Mouse (Mus musculus): ENCODE data around the gene Sult6b2. TPM values are rescaled to one million over a fixed set of nuclear protein-coding genes. Genes with fewer than 3 reads are reported as not detected.

Gene Sult6b2
- total and polyA plus RNA-seq, 2 experiments: not detected

GRCm38 (mm10) chr6:142758562-142758961 is 45.7 kb downstream of the Sult6b2 start:
- Histone ChIP-seq H3K79me2 (ENCODE audit: control insufficient read depth, insufficient read depth, low read length) (peaks cover 24% of the 10 kb centered on the region), H3K36me3 (ENCODE audit: control insufficient read depth, insufficient read depth, low read length) (peaks cover 15% of the 10 kb centered on the region), H3K4me3 (ENCODE audit: insufficient read depth, low read depth, low read length) (no peak overlapping the region), H3K27ac (replicated peaks; ENCODE audit: insufficient read depth, low read depth, low read length) (no peak overlapping the region), H3K27me3 (ENCODE audit: control insufficient read depth, insufficient read depth, low read length) (no peaks in the 10 kb centered on the region), H3K4me1 (ENCODE audit: control insufficient read depth, insufficient read depth, low read length) (peaks cover 8% of the 10 kb centered on the region), H3K9ac (ENCODE audit: low read depth, low read length) (no peak overlapping the region)
- 94% methylated on average over 6 of the region's 6 CpGs for WGBS
- TF ChIP-seq POLR2A (IDR thresholded peaks at IDR 0.05; ENCODE audit: extremely low read depth, insufficient read depth, low read length) (no peak), CTCF (IDR thresholded peaks at IDR 0.05; ENCODE audit: low read depth, low read length) (no peak)
- DNase-seq (ENCODE audit: extremely low read depth, low read depth, low spot score): no peak

- H3K27me3 ChIP-seq (ENCODE audit: control insufficient read depth, insufficient read depth, low read length): no peaks in the 10 kb centered on the region
- no peak for DNase-seq (ENCODE audit: extremely low read depth, low read depth, low spot score)
- H3K4me1 ChIP-seq (ENCODE audit: control insufficient read depth, insufficient read depth, low read length): peaks cover 8% of the 10 kb centered on the region
- H3K27ac ChIP-seq (replicated peaks; ENCODE audit: insufficient read depth, low read depth, low read length): no peak overlapping the region
- 85% methylated on average over 6 of the region's 6 CpGs for WGBS
- H3K36me3 ChIP-seq (ENCODE audit: control insufficient read depth, insufficient read depth, low read length): peaks cover 15% of the 10 kb centered on the region
- peaks cover 24% of the 10 kb centered on the region for H3K79me2 ChIP-seq (ENCODE audit: control insufficient read depth, insufficient read depth, low read length)
- peak overlapping the region; percentile 27; the same call in 1 of the 2 replicates for H3K4me3 ChIP-seq (ENCODE audit: insufficient read depth, low read depth, low read length)
- TF ChIP-seq CTCF (IDR thresholded peaks at IDR 0.05; ENCODE audit: low read depth, low read length) (no peak), POLR2A (IDR thresholded peaks at IDR 0.05; ENCODE audit: extremely low read depth, insufficient read depth, low read length) (no peak)
- no peak overlapping the region for H3K9ac ChIP-seq (ENCODE audit: low read depth, low read length)
Measured at GRCm38 (mm10) chr6:142757976-142758375, 46.3 kb downstream of the Sult6b2 start.

GRCm38 (mm10) chr6:142757334-142757965 is 46.9 kb downstream of the Sult6b2 start:
- Histone ChIP-seq H3K9ac (ENCODE audit: low read depth, low read length) (peak overlapping the region; percentile 85), H3K27ac (replicated peaks; ENCODE audit: insufficient read depth, low read depth, low read length) (peak overlapping the region; percentile 80), H3K4me1 (ENCODE audit: control insufficient read depth, insufficient read depth, low read length) (peaks cover 10% of the 10 kb centered on the region), H3K27me3 (ENCODE audit: control insufficient read depth, insufficient read depth, low read length) (no peaks in the 10 kb centered on the region), H3K4me3 (ENCODE audit: insufficient read depth, low read depth, low read length) (peak overlapping the region; percentile 95), H3K36me3 (ENCODE audit: control insufficient read depth, insufficient read depth, low read length) (peaks cover 15% of the 10 kb centered on the region), H3K79me2 (ENCODE audit: control insufficient read depth, insufficient read depth, low read length) (peaks cover 24% of the 10 kb centered on the region)
- 28% methylated on average over 10 of the region's 10 CpGs for WGBS
- peak; percentile 68 for DNase-seq (ENCODE audit: extremely low read depth, low read depth, low spot score)
- TF ChIP-seq POLR2A (IDR thresholded peaks at IDR 0.05; ENCODE audit: extremely low read depth, insufficient read depth, low read length) (no peak), CTCF (IDR thresholded peaks at IDR 0.05; ENCODE audit: low read depth, low read length) (no peak)

GRCm38 (mm10) chr6:142756507-142757333 is 47.6 kb downstream of the Sult6b2 start, which contains the start of gene Cmas:
Gene Cmas, plus strand, starts transcription at chr6:142756686.
- Histone ChIP-seq H3K36me3 (ENCODE audit: control insufficient read depth, insufficient read depth, low read length) (peaks cover 11% of the 10 kb centered on the region), H3K27ac (replicated peaks; ENCODE audit: insufficient read depth, low read depth, low read length) (peak within 1 kb of the TSS; percentile 80), H3K4me3 (ENCODE audit: insufficient read depth, low read depth, low read length) (peak within 1 kb of the TSS; percentile 95), H3K79me2 (ENCODE audit: control insufficient read depth, insufficient read depth, low read length) (peaks cover 24% of the 10 kb centered on the region), H3K27me3 (ENCODE audit: control insufficient read depth, insufficient read depth, low read length) (no peaks in the 10 kb centered on the region), H3K4me1 (ENCODE audit: control insufficient read depth, insufficient read depth, low read length) (peaks cover 12% of the 10 kb centered on the region), H3K9ac (ENCODE audit: low read depth, low read length) (peak within 1 kb of the TSS; percentile 85)
- peak; percentile 66 for DNase-seq (ENCODE audit: extremely low read depth, low read depth, low spot score)
- under 1% methylated on average over 68 of the region's 68 CpGs for WGBS
- TF ChIP-seq CTCF (IDR thresholded peaks at IDR 0.05; ENCODE audit: low read depth, low read length) (no peak), POLR2A (IDR thresholded peaks at IDR 0.05; ENCODE audit: extremely low read depth, insufficient read depth, low read length) (peak; percentile 69)

GRCm38 (mm10) chr6:142752331-142753246 is 51.7 kb downstream of the Sult6b2 start:
- H3K4me3 ChIP-seq (ENCODE audit: insufficient read depth, low read depth, low read length): peak overlapping the region; percentile 4; the same call in 1 of the 2 replicates
- H3K36me3 ChIP-seq (ENCODE audit: control insufficient read depth, insufficient read depth, low read length): no peaks in the 10 kb centered on the region
- H3K9ac ChIP-seq (ENCODE audit: low read depth, low read length): peak overlapping the region; percentile 17; the same call in 1 of the 2 replicates
- peaks cover 12% of the 10 kb centered on the region; the same call in 1 of the 2 replicates for H3K4me1 ChIP-seq (ENCODE audit: control insufficient read depth, insufficient read depth, low read length)
- TF ChIP-seq POLR2A (IDR thresholded peaks at IDR 0.05; ENCODE audit: extremely low read depth, insufficient read depth, low read length) (no peak), CTCF (IDR thresholded peaks at IDR 0.05; ENCODE audit: low read depth, low read length) (no peak)
- WGBS: 26% methylated on average over 14 of the region's 14 CpGs
- H3K79me2 ChIP-seq (ENCODE audit: control insufficient read depth, insufficient read depth, low read length): peaks cover 7% of the 10 kb centered on the region; the same call in 1 of the 2 replicates
- no peaks in the 10 kb centered on the region for H3K27me3 ChIP-seq (ENCODE audit: control insufficient read depth, insufficient read depth, low read length)
- peak overlapping the region; percentile 72 for H3K27ac ChIP-seq (replicated peaks; ENCODE audit: insufficient read depth, low read depth, low read length)
- DNase-seq (ENCODE audit: extremely low read depth, low read depth, low spot score): peak; percentile 91

Measured in liver, adult 2 months (tissue).